Mouse (Mus musculus) C3H10T1/2 (cell line): ENCODE measurements around the gene Gpsm2. TPM values are rescaled to one million over a fixed set of nuclear protein-coding genes. Genes with fewer than 3 reads are reported as not detected.

Experiments used
- polyA plus RNA-seq, 2 experiments: library from polyadenylated mRNA; unstranded; fragments of >200 nt; fragmentation: generic; extraction: Trizol; gene quantifications; one replicate each; pipeline ENCODE4 v1.2.1; 2012; ENCODE audit warnings: missing spikeins in 2 of 2

The Gpsm2 gene
- 10 to 100 TPM in 1 of 2 experiments, 1 to 10 TPM in 1; 2.5 to 35.1 TPM for polyA plus RNA-seq

GRCm38 (mm10) chr3:108722036-108722872 is at the start of gene Gpsm2:
Gene Gpsm2 (minus strand): TSS chr3:108722309.

GRCm38 (mm10) chr3:108739045-108739708 is 17.1 kb upstream of the Gpsm2 start, which contains the start of gene Aknad1:
Gene Aknad1 (plus strand): TSS chr3:108739658.

GRCm38 (mm10) chr3:108653710-108654379 is 68.3 kb downstream of the Gpsm2 start, which contains the start of gene Clcc1:
Gene Clcc1 (plus strand): TSS chr3:108653913.

Other genes with a start within 250 kb of the Gpsm2 start
- 1 to 10 TPM in 1 of 2 experiments, under 1 TPM in 1; 0.34 to 1.4 TPM for gene 1700013F07Rik, start 188.2 kb downstream of the Gpsm2 start, polyA plus RNA-seq
- gene 5330417C22Rik, start 185.8 kb downstream of the Gpsm2 start, polyA plus RNA-seq, result under 1 TPM in 1 of 2 experiments, not detected in 1; 0.01 TPM
- 10 to 100 TPM in 1 of 2 experiments, 1 to 10 TPM in 1; 1.5 to 23.0 TPM for gene Tmem167b, start 159.8 kb downstream of the Gpsm2 start, polyA plus RNA-seq
- gene Taf13, start 150.6 kb downstream of the Gpsm2 start, polyA plus RNA-seq, result 1 to 10 TPM in 1 of 2 experiments, under 1 TPM in 1; 0.54 to 8.1 TPM
- gene Wdr47, start 131.0 kb downstream of the Gpsm2 start, polyA plus RNA-seq, result 1 to 10 TPM in 1 of 2 experiments, under 1 TPM in 1; 0.12 to 1.7 TPM
- 10 to 100 TPM in 1 of 2 experiments, 1 to 10 TPM in 1; 2.6 to 25.9 TPM for gene Clcc1, start 68.4 kb downstream of the Gpsm2 start, polyA plus RNA-seq
- under 1 TPM; 0.02 to 0.35 TPM for gene Aknad1, start 17.3 kb upstream of the Gpsm2 start, polyA plus RNA-seq
- 1 to 10 TPM in 1 of 2 experiments, under 1 TPM in 1; 0.82 to 6.2 TPM for gene Stxbp3, start 118.2 kb upstream of the Gpsm2 start, polyA plus RNA-seq
- under 1 TPM; 0.04 to 0.33 TPM for gene Fndc7, start 167.7 kb upstream of the Gpsm2 start, polyA plus RNA-seq
- gene Prpf38b, start 189.4 kb upstream of the Gpsm2 start, polyA plus RNA-seq, result 10 to 100 TPM in 1 of 2 experiments, 1 to 10 TPM in 1; 3.3 to 12.6 TPM
- gene Henmt1, start 217.6 kb upstream of the Gpsm2 start, polyA plus RNA-seq, result under 1 TPM; 0.04 to 0.08 TPM
- gene Gm9857, start 218.1 kb upstream of the Gpsm2 start, polyA plus RNA-seq, result not detected